Mouse (Mus musculus): ENCODE measurements around the gene Ccdc33. TPM values are rescaled to one million over a fixed set of nuclear protein-coding genes. Genes with fewer than 3 reads are reported as not detected.
A peak's percentile ranks its signal among the peaks of the same experiment; 100 is the strongest.

Ccdc33 gene
- total RNA-seq, 2 experiments from 2014 or later, result not detected

DNA sequence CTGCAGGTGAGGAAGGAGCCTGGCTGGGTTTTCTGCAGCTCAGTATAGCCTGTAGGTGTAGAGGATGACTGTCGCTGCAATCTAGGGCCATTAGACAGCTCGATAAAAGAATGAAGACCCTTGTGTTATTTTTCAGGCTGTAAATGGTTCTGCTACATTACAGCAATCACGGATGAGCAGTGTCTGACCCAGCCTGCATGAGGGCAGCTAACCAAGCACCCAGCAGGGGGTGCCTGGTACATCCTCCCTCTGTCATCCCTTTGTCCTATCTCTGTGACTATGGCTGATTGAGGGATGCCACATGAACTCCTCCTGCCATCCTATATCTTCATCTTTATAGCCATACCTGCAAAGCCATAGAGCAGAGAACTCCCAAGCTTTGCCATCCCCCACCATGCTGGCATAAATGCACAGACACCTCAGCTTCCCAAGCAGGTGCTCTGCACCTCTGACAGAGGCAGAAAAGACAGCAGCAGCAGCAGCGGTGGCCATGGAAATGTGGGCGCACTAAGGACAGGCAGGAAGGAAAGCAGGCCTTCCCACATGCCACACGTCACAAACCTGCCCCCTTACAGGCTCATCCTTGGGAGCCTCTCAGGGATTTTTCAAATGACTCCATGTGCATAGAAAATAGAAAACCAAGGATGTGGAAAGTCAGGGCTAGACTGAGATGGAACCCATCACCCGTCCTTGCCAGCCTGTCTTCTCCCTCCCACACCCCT lies 31.2 kb downstream of the Ccdc33 start:
- no peak for DNase-seq

DNA sequence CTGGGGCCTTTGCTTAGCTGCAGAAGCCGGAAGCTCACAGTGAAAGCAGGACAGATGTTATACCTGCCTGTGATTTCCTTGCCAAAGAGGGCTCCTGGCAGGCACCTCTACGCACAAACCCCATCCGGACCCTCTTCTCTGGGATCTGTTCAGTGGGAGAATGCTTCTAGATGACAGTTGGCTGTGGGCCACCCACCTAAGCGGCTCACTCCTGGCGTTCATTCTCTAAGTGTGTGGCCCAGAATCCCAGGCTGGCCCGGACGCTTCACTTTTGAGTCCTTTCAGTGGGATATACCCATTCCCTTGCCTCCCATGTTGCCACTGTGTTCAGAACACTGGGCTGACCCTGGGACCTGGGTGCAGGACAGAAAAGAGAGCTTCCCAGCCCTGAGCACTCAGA lies 31.8 kb downstream of the Ccdc33 start:
- no peak for DNase-seq

DNA sequence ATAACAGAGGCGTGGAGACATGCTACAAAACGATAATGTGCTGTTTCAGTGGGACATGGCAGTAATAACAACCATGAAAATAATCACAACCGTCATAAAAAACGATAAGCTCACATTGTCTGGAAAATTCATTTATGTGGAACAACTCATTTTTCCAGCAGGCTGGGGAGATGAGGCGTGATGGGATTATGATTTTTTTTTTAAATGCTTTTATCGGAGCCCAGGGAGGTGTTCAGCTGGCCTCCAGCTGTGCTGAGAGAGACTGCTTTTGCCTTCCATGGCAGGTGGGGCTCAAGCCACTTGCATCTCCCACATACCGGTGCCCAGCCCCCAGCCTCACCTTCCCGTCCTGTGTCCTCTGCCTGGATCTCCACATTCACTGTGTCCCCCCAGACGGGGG lies 32.4 kb downstream of the Ccdc33 start:
- DNase-seq, result no peak

DNA sequence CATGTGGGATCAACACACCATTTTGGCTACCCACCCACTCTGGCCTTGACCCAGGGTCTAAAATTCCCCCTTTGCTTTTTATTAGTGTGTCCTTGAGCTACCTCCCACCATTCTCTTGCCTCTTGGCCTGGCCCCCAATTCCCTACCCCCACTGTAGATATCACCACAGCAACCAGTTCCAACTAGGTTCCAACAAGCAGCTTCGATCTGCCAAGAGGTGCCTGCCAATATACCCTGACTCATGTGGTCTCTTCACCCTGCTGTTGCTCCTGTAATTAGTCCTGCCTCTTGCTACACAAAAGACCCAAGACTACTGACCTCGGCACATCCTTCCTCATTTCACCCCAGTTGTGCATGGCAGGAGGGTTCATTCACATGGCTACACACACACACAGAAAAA lies 33.5 kb downstream of the Ccdc33 start:
- peak; percentile 20 for DNase-seq

DNA sequence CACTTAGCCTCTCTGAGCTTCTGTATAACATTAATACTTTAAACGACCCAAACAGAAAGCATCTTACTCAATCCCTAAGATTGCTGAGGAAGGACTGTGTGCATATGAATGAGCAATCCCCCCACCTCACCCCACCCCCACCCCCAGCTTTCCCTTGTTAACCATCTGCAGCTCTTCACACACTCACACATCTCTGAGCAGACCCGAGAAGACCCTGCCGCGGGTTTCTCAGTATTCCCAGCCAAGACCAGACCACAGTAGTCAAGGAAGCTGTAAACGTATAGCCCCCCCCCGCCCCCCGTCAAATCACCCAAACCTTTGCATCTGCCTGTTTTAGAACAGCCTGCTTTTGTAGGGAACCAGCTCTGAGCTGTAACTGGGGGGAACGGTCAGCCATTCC lies 34.0 kb downstream of the Ccdc33 start:
- no peak for DNase-seq

DNA sequence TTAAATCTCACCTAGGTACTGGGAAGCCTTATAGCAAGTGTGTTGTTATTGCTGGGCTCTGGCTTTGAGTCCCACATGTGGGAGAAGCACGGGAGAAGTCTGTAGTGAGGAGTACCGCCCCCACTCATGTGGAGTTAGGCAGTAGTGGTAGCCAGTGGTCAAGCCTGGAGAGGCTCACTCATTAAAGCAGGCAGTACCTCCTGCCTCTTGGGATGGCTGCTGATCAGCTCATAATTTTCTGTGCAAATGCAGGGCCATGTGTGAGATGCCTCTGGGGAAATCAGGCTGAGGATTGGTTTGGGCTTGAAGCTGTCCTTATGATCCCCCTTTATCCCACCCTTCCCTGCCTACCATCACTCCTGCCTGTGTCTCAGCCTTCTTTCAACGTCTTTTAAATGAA lies 44.1 kb downstream of the Ccdc33 start:
- DNase-seq, result no peak

DNA sequence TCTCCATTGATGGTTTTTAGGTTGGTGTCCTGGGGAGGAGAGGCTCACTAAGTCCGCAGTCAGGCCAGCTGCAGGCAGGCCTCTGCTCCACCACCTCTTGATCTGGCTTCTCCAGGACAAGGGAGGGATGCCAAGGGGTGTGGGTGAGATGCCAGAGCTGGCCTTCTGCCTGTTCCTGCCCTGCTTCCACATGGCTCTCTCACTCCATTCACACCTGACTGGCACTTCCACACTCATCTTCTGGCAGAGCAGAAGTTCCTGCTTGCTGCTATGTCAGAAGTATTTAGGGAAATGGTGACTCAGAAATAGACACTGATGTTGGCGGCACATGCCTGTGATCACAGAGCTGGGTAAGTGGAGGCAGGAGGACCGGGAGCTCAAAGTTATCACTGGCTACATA lies 51.1 kb downstream of the Ccdc33 start:
- DNase-seq, result peak; percentile 25

DNA sequence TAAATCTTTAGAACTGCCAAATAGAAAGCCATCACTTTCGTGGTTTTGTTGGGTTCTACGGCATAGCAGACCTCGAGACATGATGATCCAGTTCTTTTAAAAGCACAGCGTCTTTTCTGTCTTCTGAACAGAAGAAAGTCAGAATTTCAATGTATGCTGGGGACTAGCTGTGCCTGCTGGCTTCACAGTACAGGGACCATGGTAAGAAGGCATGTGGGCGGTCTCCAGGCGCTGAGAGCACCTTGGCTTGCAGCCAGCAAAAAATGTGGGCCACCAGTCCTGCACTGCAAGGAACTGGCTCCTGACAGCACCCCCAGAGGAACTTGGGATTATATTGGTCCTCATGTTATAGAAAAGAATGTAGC lies 51.9 kb downstream of the Ccdc33 start:
- DNase-seq, result no peak

DNA sequence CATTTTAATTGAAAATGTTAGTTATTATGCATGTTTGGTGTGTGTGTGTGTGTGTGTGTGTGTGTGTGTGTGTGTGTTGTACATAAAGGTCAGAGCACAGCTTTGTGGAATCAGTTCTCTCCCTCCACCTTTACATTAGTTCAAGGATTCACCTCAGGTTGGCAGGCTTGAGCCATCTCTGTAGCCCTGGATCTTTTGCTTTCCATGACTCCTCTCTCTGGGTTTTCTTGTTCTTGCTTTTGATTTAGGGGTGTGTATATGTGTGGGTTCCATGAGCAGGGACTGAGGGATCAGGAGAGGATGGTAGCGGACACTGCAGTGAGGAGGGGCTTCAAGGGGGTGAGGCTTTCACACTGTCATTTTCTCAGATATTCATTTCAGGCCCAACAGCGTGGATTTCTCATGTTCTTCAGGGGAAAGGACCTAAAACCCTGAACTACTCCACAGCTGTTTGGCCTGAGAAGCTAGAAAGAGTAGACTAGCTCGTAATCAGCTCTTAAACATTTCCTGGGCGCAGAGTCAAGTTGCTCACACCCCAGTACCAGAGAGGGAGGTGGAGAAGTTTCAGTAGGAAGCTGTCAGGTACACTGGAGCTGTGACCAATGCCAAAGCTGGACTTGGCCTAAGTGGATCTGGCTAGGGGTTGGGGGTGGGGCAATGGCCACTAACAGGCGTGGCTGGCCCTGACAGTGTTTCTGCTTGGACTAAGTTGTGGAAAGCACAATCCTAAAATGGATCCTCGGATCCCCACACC lies 52.5 kb downstream of the Ccdc33 start:
- DNase-seq, result no peak

DNA sequence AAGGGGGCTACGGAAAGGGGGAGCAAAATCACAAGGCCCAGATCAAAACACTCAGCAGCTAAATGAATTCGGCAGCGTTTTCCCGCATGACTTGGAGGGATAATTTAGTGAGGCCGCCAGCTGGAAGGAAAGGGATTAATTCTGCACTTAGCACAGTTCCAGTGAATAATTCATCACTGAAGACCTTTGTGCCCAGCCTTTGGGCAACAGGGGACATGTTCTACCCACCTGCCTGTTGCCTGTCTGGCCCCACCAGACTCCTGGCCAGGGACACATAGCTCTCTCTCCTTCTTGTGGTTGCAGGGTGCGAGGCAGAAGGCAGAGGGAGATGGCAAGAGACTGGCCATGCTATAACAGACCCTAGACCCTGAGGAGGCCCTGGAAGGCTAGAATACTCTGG lies 53.1 kb downstream of the Ccdc33 start:
- no peak for DNase-seq

DNA sequence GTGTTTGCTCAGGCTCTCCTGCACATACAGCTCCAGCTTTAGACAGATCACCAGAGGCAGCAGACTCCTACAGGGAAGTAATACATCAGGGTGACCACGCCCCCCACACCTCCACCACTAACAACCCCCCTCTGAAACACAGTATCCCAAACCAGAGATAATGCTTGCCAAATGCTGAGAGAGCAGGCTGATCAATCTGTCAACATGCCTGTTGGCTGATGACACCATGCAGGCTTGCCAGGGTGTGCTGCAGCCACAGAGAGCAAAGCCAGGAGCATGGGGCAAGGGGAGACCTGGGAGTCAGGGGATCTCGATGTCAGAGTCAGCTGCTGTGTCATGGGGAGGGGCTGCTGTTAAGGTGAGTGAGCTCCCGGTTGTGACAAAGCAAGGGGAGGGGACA lies 55.1 kb downstream of the Ccdc33 start, which contains the start of gene Stra6:
Gene Stra6 (plus strand): TSS at position 258 of the 400 bp plus-strand sequence.
- DNase-seq, result no peak

DNA sequence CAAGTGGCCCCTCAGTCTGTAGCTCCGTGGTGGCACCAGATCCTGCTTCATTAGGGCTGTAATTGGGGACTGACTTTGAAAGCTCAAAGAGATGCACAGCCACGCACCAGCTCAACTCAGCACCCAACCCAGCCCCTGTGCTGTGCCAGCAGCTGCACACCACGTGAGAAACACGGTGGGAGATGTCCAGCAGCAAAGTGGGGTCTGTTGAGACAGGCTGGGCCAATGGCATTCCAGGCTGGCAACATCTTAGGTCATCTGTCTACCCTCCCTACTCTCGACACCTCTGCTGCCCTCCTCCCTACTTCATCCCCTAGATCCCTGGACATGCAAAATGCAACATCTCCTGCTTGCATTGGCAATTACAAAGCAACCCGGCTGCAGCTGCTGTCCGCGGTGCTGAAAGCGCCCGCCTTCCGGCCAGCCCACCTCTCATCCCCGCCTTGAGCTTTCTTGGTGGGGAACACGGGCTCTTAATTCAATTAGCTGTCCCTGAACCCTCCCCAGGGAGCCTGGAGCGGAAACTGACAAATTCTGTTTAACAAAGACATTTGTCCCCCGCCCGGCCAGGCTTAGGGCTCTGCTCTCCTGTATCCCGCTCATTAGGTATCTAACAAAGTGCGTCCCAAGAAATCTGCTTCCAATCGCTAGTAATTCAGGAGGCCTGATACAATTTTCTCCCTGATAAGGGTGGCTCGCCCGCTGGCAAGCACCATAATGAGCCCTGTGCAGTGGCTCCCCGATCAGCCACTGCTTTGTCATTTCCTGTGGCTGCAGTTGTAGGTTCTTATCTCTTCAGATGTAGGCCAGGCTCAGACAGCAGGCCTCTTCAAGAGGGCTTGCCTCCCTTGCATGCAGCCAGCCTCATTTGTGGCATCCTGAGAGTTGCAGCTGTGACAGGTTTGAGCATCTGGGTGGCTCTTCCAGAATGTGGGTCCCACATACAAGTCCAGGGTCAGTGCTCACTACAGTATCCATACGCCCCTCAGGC lies 57.7 kb downstream of the Ccdc33 start:
- peak; percentile 85 for DNase-seq

DNA sequence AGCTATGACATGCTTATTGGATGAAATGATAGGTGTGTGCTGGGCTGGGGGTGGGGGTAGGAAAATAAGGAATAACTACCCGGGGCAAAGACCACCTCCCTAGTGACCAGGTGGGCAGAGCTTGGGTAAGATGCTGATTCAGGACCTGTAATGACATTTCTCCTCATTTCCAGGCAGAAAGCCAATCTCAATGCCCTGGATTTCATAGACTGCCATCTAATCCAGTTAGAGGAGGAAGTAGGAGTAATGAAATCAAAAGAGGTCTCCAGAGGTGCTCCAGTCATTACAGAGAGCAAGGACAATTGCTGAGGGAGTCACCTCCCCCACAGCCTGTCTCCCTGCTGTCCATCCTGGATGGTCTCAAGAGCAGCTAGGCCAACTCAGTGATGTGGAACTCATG lies 58.7 kb downstream of the Ccdc33 start:
- no peak for DNase-seq

DNA sequence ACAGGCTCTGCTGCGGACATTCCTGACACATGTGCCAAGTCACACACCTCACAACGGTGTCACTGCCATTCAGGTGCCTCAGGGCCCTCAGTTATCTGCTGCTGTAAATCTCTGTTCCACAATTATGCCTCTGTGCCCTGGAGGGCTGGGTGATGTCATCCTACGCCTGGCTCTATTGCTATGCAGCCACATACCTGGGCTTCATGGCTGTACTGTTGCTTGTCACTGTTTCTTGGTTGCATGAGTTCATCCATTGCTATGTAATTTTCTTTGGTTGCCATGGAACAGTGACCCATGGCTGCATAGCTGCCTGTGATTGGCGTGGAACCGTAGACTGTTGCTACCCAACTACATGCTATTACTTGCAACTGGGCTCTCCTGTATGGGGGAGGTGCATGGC lies 63.0 kb downstream of the Ccdc33 start:
- DNase-seq, result no peak

DNA sequence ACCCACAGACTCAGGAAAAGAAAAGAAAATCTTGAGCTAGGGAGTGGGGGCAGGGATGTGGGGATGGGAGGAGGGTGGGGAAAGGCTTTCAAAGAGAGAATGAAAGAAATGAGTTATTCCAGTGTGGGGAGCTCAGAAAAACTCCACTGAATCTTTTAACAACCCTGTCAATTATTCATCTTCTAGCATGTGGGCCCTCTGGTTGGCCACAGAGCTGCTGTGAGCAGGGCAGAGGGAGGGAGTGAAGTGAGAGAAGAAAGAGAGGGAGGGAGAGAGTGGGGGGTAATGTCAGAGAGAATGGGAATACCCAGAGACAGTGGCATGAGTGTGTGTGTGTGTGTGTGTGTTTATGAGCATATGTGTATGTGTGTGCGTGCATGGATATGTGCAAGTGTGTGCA lies 64.6 kb downstream of the Ccdc33 start:
- no peak for DNase-seq

DNA sequence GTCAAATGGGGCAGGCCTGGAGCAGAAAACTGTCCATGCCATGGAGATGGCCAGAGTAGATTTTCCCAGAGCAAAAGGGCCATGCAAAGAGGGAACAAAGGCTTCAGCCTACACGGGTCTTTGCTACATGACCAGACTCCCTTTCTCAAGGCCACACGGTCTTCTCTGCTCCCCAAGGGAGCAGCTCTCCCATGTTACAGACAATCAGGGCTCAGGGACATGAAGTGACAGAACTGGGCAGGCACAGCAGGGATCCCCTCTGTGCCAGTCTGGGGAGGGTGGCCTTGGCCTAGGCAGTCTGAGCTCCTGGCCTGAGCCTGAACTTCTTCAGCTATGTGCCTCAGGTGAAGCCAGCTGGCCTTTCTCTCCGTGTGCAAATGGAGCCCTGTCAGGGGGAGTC lies 65.1 kb downstream of the Ccdc33 start:
- DNase-seq, result no peak

DNA sequence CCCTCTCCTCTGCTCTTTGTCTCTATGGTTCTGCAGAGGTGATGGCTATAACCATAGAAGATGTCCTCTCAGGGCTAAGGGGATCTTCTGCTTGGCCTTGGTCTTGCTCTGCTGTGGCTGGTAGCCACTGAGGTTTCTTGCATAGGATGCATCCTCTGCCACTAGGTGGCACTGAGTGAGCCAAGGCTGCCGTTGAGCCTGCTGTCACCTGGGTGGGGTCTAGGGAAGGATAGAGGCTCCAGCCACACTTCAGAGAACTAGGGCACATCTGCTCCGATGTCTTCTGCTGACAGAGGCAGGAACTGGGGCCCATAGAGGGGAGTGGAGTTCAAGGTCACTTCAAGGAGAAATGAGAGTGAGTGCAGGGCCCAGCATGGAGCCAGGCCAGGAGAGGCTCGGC lies 65.5 kb downstream of the Ccdc33 start:
- peak; percentile 62 for DNase-seq

DNA sequence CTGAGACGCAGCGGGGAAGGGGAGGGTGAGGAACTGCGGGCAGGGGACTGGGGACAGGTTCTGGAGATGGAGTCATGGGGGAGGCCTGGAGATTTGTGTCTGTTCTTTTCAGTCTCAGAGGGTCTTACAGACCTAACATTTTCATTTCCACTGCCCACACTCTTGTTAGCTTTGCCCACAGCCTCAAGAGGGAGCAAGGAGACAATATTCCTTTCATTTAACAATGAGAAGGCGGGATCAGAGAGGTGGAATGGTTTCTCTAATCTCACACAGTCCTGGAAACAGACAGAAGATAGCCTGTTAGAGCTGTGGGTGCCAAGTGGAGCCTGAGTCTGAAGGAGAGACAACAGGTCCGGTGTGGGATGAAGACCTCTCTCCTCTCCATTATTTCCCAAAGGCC lies 66.7 kb downstream of the Ccdc33 start:
- DNase-seq, result no peak

DNA sequence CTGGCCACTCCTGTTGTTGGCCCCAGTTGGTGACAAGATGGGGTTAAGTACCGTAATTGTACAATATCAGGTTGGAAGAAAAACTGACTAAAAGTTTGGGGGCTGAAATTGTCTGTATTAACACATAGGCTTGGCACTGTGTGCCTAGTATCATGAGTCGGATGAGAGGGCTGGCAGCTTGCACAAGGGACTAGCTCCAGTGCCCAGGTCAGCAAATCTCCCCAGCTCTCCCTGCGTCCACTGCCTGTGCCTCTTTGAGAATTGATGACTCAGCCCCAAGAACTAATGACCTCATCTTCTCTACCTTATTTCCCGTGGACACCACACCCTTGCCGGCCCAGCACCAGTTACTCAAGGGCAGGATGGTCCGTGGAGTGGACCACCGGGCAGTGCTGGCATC lies 68.8 kb downstream of the Ccdc33 start:
- DNase-seq, result no peak

DNA sequence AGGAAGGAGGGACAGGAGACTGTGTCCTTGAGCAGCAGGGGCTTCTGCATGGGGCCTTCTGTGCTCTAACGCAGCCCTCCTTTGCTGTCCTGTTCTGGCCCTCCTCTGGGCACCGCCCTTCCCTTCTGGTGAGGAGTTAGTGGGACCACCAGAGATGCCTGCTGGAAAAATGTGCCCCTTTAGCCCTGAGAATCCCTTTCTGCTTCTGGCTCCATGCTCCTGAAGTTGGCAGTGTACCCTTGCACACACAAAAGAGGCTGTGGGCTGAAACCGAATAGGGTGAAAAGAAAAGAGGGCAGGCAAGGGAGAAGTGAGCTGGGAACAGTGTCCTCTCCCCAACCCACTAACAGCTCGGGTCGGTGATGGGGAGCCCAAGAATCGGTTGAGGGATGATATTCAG lies 69.4 kb downstream of the Ccdc33 start:
- DNase-seq, result no peak

DNA sequence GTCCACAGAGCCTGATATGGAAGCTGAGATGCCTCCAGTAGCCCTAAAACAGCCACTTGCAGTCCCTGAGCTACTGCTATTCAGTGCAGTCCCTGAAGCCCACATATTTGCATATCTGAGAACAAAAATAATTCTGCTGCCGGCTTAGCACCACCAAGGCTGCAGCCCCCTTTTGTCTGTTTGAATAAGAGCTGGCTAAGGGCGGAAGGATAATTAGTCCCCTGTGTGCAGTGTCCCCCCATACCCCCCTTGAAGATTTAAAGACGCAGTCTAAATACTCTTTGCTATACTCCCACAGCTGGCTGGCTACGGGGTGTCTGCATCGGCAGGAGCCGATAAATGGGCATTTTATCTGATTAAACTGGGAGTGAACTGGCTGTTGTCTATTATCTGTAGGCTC lies 70.0 kb downstream of the Ccdc33 start:
- no peak for DNase-seq

DNA sequence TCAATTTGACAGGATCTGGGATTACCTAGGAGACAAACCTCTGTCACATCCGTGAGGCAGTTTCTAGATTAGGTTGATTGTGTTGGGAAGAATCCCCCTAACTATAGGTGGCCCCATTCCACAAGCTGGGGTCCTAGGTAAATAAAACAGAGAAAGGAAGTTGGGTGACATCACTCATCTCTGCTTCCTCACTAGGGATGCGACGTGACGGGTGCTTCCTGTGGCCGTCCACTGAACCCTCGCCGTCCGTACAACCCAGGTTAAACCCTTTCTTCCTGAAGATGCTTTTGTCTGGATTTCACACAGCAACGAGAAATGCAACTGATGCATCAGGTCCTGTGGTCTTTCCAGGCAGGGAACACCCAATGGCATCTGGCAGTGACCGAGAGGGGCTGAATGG lies 71.6 kb downstream of the Ccdc33 start:
- no peak for DNase-seq

DNA sequence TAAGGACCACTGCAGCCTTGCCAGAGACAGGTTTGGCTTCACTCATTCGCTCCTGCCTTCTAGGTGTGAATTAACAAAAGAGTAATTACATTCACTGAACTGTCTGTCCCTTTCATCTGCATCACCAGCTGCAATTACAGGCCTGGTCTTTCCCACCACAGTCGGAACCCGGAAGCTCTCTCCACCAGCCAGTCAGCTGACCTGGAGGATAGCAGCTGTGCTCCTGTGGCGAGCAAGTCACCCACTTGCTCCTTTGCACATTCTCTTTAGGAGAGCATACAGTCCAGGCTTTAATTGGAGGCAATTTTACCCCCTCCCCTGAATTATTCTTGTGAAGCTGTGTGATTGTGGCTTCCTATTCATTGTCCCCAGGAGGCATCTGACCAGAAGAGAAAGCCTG lies 73.0 kb downstream of the Ccdc33 start:
- no peak for DNase-seq

Measured in heart, postnatal 4 days (tissue).